Mouse (Mus musculus) layer of hippocampus, postnatal 14 days (tissue): ENCODE data around the gene Rasl11a. TPM values are rescaled to one million over a fixed set of nuclear protein-coding genes. Genes with fewer than 3 reads are reported as not detected.
A peak's percentile ranks its signal among the peaks of the same experiment; 100 is the strongest.
"Not testable (repeated sequence)": the region's sequence is repeated elsewhere in the genome, so short reads cannot be mapped to it uniquely, and the experiment has no call there.

Experiments used
- DNase-seq, 2 experiments: peaks; one replicate each; pipeline ENCODE4 v3.0.0; 2021 to 2022; ENCODE audit warnings: low spot score in 2 of 2, mixed read lengths in 1 of 2
- total RNA-seq, 2 experiments: library from RNA; stranded (reverse); gene quantifications; 2 replicates each; pipeline ENCODE4 v1.2.3; 2021

Gene Rasl11a
- total RNA-seq, 2 experiments from 2014 or later, result 22.6 to 25.5 TPM

- no peak for DNase-seq
Measured at GRCm38 (mm10) chr5:146883486-146884272, 38.8 kb downstream of the Rasl11a start.

DNA sequence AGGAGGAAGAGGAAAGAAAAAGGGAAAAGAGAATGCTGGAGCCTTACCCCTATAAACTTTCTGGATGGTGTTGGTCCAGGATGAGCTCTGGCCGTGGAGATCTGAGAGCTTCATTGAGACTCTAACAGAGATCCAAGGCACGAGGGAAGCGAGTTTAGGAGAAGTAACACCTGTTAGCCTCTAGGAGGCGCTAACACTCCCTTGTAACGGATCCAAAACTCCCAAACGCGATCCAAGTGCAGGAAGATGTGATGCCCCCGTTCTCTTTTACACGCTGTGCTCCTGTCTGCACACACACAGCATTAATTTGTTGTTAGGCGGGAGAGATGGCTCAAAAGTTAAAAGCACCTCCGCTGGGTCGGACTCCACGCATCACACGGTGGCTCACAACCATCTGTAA, 46.3 kb downstream of the Rasl11a start:
- no peak for DNase-seq

DNA sequence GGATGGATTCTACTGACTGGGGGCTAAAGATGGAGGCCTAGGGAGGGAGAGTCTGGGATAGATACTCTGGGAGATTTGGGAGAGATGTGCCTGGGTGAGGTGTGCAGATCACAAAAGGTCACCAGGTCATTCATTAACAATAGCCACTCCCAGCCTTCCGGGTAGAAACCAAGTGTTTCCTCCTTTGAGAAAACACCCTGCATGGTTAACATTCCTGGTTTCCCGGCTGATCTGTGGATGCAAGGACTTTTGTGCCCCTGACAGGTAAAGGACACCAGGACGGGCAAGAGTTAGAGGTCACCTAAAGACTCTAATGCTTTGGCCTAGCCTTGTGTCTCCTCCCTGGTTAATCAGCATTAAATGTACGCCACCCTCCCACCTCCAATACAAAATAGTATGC, 48.0 kb downstream of the Rasl11a start:
- DNase-seq, result no peak

DNA sequence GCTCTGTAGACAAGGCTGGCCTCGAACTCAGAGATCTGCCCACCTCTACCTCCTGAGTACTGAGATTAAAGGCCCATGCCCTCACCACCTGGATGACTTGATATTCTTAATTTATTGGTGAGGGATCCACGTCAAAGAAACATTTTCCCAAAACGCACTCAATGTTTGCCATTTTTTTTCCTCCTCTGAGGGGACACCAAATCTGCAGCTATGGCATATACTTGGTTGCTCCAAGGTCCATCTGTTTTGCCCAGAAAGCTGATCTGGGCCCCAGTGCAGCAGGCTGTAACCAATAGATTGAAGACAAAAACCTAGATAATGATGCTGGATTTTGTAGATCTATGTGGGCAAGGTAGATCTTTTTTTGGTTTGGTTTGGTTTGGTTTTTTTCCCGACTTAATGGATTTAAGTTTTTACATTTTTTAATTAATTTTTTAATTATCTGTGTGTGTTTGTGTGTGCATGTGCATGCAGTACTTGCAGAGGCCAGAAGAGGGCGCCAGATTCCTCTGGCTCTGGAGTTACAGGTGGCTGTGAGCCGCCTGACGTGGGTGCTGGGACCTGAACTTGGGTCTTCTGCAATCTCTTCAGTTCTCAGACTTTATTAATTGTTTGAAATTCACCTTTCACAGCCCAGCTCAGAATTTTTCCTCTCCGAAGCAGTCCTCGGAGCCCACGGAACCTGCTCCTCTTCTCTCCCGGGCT, 48.8 kb downstream of the Rasl11a start:
- no peak for DNase-seq

DNA sequence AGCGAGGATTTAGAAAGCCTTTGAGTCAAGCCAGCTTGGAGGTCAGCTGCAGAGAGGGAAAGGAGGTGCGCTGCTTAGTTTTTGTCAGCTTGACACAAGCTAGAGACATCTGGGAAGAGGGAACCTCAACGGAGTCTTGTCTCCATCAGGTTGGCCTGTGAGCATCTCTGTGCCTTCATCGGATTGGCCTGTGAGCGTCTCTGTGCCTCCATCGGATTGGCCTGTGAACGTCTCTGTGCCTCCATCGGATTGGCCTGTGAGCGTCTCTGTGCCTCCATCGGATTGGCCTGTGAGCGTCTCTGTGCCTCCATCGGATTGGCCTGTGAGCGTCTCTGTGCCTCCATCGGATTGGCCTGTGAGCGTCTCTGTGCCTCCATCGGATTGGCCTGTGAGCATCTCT, 50.8 kb downstream of the Rasl11a start:
- DNase-seq, result not testable (repeated sequence)

GRCm38 (mm10) chr5:146896973-146897372, 52.1 kb downstream of the Rasl11a start:
- peak in 1 of 2 experiments; percentile 16 for DNase-seq

Other genes starting within 250 kb of the Rasl11a start
- gene Usp12, start 50.1 kb upstream of the Rasl11a start, total RNA-seq, result 10 to 100 TPM; 59.6 to 60.6 TPM
- gene Rpl21, start 12.2 kb upstream of the Rasl11a start, total RNA-seq, result 100 to 1,000 TPM; 204 to 212 TPM
- 10 to 100 TPM; 23.5 to 26.5 TPM for gene Gtf3a, start 103.6 kb downstream of the Rasl11a start, total RNA-seq
- 10 to 100 TPM; 18.1 to 19.3 TPM for gene Mtif3, start 118.7 kb downstream of the Rasl11a start, total RNA-seq
- gene Lnx2, start 231.5 kb downstream of the Rasl11a start, total RNA-seq, result 1 to 10 TPM; 5.2 to 6.1 TPM
- gene Polr1d, start 232.0 kb downstream of the Rasl11a start, total RNA-seq, result 10 to 100 TPM; 62.4 to 75.0 TPM